Mouse (Mus musculus): Measurements from ENCODE around the gene Nptx2.

- TF ChIP-seq POLR2A (IDR thresholded peaks at IDR 0.05; ENCODE audit: low read depth, low read length) = peak; percentile 87
- 0 out of 2 replicates have a peak, but pooled peaks have one; percentile 11 for TF ChIP-seq CTCF (IDR thresholded peaks at IDR 0.05; ENCODE audit: borderline replicate concordance, insufficient read depth, low read length)
Measured at GRCm38 (mm10) chr5:144545653-144546422, at the start of gene Nptx2.
